Mouse (Mus musculus) frontal cortex, postnatal 36 days (tissue): ENCODE data around the gene Zfp426.

Source experiments
- DNase-seq, 2 experiments: peaks; one replicate each; pipeline ENCODE4 v3.0.0; 2022; ENCODE audit warnings: low spot score in 2 of 2

Gene Zfp426

DNA sequence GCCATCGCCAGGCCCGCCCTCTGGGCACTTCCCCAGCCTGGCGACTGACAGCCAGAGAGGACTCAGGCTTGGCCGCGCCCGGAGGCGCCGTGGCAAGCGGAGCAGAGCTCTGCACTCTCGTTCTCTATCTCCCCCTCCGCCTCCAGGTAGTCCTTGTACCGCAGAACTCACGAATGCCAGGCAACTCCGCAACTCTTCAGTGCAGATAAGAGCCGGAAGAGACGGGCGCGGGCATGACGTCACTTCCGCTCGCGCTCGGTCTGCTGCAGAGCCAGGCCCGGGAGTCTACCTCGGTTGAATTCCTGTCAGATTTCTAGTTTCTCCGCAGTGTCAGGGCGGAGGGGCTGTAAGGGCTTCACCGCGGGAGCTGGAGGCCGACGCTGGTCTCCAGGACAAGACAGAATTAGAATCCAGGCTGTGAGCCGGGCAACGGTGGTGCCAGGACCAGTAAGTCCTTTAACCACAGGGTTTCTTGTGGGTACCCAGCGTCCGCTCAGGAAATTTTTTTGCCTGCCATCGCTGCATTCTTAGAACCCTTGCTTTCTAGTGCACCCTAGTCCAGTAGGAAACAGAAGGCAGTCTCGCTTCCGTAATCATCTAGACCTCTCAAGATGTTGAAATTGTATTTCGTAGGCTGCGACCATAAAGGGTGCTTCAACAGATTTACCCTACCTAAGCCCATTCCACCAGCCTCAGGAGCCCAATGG lies at the start of gene Zfp426:
Gene Zfp426, minus strand, starts transcription at position 220 of the 707 bp plus-strand sequence.
- DNase-seq, result peak; percentile 88 to 91

DNA sequence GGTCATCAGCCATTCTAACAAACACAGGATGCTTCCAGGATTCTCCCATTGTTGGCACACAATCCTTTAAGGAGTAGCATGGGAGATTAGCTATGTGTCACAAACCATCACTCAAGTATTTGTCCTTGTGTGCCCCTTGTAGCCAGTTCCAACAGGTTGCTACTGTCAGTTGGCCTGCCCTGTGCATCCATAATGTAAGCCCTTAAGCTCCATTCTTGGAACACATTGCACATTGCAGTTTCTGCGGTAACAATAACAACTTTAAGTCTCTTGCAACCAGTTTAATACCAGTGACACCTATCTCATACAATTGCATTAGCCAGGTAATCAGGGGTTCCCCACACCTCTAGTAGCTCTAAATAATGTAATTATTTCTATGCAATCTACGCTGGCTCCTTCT lies 44.1 kb upstream of the Zfp426 start:
- no peak for DNase-seq

DNA sequence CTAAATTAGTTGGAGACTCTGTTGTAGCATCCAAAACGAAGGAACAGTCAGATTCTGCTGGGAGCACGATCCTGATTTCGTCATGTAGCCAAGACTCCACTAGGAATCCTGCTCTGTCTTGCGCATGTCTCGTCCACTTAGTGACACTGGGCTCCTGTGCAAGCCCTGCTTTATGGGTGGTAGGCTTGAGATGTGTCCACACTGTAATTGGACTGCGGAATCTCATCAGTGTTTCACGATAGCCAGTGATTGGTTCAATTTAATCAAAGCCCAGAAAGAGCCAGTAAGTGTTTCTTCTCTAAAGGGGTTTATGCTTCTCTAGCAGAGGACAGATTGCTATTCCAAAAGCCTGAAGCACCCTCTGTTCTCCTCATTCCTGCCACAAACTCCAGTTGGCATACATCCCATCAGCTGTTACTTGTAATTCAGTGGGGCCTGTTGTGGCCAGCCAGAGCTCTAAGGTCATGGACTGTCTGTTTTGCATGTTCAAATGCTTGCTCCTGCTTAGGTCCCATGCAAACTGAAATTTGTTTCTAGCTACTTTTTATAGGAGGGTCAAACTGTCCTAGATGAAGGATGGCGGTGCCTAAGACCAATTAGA lies 41.9 kb upstream of the Zfp426 start:
- peak in 1 of 2 experiments; percentile 17 for DNase-seq

DNA sequence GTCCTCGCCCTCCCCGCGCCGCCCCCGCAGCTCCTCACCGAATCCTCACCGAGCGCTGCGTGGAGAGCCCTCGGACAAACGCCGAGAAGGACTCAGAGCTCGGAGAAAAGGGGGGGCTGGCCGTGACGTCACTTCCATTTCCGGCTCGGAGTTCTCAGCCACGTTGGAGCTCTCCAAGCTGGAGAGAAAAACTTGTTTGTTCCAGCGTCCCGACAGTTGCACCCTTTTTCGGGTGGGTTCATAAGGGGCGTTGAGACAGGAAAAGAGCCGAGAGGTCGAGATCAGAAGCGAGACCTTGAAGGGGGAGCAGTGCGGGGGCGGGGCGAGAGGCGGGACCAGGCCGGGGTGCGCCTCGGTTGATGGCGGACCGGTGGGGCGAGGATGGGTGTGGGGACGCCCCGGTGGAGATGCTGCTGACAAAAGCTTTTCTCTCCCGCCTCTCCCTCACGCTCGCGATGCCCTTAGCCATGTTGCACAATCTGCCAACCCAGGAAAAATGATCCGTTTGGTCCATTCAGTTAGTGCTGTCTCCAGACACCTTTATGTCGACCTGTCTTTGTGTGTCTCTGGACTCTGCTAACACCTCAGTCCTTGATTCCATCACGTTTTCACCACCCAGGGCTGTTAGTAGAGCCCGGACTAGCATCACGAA lies 28.9 kb upstream of the Zfp426 start, which contains the start of gene Zfp266:
Gene Zfp266, minus strand, starts transcription at position 112 of the 652 bp plus-strand sequence.
- peak; percentile 93 to 96 for DNase-seq

DNA sequence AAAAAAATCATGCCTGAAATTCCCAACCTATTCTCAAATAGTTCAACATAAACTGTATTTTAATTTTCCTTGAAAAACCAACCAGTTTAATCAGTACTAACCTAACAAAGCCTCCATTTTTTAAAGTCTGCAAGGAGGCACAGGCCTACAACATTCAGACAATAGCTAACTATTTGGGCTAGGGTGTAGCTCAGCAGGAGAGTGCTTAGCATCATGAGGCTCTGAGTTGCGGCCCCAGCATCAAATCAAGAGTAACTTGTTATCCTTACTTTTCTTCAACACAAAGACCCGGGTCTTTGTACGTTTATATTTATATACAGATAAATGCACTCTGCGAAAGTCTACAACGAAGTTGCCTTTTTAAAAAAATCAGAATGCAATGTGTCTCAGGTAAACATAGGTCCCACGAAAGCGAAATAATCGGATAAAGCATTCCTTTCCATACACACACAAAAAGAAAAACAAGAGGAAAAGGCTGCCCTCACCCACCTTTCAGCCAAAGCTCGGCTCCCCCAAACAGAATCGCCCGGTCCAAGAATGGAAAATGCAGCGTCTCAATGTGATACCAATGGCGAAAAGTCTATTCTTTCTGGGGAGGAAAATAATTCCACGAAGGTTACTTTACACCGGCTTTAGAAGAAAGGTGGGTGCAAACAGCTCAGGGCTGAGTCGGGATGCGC lies 28.1 kb upstream of the Zfp426 start:
- DNase-seq, result no peak

DNA sequence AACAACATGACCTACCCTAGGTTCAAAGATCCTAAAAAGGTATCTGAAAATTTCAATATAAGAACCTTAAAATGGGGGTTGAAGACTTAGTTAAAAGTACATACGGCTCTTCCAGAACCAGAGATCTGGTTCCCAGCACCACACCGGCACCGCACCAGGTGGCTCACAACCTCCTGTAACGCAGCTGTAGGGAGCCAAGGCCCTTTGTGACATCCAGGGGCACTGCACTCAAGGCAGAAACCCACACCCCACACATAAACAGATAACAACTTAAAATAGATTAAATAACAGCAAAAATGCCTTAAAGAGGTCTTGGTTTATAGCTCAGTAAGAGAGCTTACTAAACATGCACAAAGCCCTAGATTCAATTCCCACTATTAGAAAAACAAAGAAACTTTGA lies 27.4 kb upstream of the Zfp426 start:
- no peak for DNase-seq

DNA sequence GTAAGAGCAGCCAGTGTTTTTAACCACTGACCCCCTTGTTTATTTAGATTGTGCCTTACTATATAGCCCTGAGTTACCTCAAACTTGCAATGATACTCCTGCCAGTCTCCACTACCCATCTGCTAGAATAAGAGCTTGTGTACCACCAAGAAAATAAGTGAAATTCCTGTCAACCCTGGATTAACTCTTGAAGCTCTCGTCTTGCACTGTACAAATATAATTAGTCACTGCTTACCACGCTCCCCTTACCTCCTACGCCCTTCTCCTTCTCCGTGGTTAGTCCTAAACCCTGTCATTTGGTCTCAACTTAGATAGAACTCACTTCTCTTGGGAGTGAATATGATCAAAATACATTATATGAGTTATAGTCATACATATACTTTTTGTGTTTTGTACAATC lies 26.2 kb upstream of the Zfp426 start:
- DNase-seq, result no peak

DNA sequence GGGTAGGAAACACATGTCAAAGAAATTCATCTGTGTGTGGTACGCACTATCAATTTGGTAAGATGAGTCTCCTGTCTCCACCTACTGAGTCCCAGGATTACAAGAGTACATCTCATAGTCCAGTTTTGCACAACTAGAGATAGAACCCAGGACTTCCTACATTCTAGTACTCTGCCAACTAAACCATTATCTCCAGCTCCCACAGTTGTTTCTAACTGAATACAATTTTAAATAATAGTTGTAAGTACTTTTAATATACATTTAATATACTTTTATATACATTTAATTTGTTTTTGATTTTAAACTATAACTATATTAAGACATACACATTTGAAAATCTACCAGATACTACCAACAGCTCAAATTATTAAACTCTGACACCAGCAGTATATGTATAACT lies 25.2 kb upstream of the Zfp426 start:
- DNase-seq, result no peak

DNA sequence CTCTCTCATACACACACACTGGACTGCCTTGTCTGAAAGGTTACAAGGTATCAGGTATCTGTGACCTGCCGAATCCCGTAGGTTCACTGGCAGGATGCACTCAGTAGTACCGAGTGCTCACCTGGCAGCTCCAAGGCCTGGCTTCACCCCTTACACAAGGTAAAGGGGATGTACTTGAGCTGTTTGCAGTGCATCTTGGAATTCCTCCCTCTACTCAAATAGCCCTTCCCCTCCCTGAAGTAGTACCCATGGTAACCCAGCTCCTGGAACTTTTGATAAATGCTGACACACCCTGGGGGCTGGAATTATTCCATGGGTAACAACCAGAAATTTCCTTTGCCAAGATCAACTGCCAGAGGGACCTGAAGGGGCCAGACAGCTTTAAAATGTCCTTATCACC lies 21.5 kb upstream of the Zfp426 start:
- DNase-seq, result no peak

DNA sequence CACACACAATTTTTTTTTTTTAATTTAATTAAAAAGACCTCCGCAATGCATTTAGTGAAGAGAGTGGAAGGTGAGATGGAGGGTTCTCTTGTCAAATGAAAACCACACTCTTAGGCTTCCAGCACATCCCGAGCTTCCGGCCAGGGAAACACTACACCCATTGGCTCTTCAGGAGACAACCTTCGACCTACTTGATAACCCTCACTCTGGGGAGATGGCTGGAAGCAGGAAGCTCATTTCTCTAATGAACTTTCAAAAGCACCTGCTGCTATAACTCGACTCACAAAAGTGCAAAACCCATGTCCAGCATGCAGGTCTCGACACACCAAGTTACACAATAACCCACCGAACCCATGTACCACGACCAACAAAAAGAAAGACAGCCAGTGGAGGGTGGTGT lies 20.2 kb upstream of the Zfp426 start:
- no peak for DNase-seq

DNA sequence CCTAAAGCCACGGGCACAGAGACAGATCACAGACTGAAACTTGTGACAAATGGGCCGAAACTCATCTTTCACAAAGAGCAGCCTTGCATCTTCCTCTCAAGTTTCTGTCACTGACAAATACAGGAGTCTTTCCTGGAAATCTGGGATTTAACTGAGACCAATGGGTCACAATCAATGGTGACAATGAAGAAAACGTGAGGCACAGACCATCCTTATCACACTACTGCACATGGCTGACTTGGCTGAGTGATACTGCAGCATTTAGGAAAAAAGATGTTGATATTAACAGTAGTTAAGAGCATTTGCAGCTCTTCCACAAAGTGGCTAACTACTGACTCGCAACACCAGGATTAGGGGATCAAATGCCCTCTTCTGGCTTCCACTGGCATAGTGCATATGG lies 19.1 kb upstream of the Zfp426 start:
- no peak for DNase-seq

DNA sequence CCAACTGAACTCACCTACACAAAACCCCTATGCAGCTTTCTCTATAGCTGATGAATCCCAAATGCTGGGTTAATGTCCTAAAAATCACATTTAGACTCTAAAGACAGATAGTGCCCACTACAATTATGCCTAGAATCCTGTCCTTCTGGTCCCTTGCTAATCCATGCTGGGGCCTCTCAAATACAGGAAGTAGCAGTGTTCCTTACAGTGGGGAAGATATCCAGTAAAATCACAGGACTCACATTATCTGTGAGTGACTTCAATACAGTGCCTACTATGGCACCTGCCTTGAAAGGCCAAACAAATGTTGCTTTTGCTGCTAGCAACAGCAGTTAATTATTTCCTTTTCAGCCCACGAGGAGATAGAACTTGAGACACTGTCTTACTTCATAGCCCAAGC lies 17.8 kb upstream of the Zfp426 start:
- DNase-seq, result no peak

DNA sequence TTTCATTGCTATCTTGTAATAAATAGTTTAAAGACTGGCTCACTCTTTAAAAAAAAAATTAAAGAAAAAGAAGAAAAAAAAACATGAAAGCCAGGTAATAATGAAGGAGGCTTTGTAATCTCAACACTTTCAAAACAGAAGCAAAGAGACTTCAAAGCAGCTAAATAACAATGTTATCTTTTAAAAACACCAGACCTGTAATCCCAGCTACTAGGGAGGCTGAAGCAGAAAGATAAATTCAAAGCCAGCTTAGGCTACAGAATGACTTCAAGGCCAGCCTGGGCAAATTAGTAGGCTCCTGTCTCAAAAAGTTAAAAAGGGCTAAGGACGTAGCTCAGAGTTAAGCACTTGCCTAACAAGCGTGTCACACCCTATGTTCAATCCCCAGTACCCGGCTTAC lies 17.1 kb upstream of the Zfp426 start:
- no peak for DNase-seq

DNA sequence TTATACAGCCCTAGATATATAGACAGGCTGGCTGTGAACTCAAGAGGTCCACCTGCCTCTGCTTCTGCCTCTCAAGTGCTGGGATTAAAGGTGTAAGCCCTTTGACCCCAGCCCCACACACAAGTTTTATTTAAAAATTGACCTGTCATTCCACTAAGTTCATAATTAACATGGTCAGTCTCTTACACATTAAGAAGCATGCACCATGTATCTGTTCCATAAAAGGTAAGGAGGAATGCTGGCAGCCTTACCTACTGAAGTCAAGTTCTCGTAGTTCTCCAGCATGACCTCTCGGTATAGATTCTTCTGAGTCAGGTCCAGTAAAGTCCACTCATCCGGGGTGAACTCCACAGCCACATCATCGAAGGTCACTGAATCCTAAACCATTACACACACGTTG lies 12.3 kb upstream of the Zfp426 start:
- DNase-seq, result no peak

DNA sequence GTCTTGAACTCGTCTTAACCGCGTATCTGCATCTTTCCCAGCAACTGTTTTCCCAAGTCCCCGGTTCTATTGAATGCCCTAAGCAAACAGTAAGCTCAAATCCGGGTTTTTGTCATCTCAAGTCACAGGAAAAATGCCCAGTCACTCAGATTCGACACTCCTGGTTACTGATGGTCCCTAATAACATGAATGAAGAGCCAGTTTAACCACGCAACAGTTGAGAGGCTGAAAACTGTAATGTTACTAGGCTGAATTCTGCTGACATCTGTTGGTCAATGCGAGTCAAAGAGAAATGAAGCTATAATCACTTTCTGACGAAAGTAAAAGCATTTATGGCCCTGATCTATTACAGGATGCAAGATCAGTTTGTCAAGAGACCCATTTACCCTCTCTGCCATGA lies 735 bp upstream of the Zfp426 start:
- DNase-seq, result peak in 1 of 2 experiments; percentile 33

DNA sequence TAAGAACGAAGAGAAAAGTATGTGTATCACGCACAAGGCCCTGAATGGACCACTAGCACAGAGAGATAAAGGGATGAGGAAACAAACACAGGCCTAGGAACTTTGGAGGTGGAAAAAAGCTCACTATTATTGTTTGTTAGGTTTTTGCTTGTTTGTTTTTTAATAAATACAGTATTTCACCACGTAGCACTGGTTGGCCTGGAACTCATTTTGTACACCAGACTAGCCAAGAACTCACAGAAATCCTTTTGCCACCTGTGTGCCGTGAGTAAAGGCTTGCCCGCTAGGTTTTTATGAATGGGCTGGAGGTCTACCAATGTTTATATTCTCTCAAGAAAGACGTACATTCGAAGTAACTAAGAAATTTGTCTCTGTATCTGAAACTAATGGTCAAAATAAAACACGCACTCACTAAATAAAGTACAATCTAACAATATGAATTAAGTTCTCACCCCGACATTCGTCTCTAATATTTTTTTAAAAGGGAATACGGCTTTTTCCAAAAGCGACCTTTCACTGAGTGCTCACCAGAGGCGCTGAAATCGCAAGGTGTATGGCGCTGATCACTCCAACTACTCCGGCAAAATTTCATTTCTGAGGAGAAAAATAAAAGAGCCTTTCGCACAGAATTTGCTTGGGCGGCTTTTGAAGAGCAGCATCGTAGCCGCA lies 554 bp downstream of the Zfp426 start:
- no peak for DNase-seq

DNA sequence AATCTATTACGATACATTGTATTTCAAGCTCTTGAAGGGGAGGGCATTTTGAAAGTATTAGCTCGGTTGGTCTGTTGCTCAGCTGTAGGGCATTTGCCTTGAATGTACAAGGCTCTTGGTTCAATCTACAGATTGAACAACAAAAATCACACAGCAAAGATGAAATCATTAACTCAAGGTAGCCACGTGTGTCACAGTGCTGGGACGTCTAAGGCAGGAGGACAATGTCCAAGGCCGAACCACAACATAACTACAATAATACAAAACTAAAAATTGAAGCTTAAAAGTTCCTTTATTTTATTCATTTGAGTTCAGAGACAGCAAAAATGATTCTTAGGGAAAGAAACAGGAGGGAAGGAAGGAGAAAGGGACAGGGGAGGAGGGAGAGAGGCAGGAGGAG lies 3.0 kb downstream of the Zfp426 start:
- no peak for DNase-seq

DNA sequence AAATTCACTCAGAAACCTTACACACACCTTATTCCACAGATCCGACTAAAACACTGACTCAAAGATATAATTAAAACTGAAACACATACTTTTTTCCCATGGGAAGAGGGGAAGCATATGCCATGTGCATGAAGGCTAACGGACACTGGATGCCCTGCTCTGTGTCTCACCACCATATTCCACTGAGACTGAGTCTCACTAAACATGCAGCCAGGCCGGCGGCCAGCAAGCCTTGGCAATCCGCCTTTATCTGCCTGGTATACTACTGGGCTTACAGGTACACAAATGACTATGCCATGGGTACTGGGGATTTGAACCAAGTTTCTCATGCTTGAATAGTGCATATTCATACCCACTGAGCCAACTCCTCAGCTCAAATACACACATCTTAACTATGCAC lies 13.2 kb downstream of the Zfp426 start:
- no peak for DNase-seq

DNA sequence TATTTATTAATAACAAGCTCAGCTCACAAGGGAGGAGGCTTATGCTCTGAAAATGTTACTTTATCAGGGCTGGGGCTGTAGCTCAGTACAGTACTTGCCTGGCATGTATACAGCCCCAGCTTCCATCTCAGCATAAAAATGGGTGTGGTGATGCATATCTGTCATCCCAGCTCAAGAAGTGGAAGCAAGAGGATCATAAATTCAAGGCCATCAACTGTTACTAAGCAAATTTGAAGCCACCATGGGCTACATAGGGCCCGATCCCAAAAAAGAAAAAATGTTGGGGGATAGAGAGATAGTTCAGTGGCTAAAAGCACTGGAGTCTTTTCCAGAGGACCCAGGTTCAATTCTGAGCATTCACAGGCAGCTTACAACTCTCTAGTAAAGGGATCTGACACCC lies 15.9 kb downstream of the Zfp426 start:
- no peak for DNase-seq

DNA sequence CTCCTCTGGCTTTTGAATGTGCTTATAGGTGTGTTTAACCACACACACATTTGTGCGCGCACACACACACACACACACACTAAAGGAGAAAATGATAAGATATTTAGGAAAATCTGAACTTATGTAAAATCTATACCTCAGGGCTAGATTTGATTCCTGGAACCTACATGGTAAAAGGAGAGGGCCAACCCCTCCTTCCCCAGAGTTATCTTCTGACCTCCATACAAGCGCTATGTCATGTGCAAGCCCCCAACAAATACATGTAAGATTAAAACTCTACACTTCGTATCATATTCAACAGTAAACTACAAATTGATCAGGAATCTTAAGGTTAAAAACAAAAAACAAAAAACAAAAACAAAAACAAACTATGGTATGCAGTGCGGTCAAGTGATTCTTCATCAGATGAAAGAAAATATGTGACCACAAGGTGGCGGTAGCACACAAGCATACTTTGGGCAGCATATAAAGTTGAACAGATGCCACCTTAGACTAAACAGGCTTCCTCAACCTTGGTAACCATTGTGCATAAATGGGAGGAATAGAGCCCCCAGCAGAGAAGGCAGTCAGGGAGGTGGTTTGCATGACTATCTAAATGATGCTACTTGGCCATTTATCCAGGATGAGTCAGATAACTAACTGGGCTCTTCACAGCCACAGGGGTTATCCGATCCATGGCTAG lies 25.6 kb downstream of the Zfp426 start:
- peak; percentile 28 to 74 for DNase-seq
